Mouse (Mus musculus) right cerebral cortex, postnatal 25 days (tissue): ENCODE data around the gene Mamstr.
"Not testable (repeated sequence)": the region's sequence is repeated elsewhere in the genome, so short reads cannot be mapped to it uniquely, and the experiment has no call there.

Source experiments
- DNase-seq: peaks from one replicate; pipeline ENCODE4 v3.0.0; 2022

Mamstr gene

GRCm38 (mm10) chr7:45654424-45655047 lies 14.8 kb downstream of the Mamstr start:
- no peak for DNase-seq

GRCm38 (mm10) chr7:45660746-45661478 lies 21.1 kb downstream of the Mamstr start:
- DNase-seq = no peak

- not testable (repeated sequence) for DNase-seq
Observed at GRCm38 (mm10) chr7:45661702-45662101, 21.9 kb downstream of the Mamstr start.

GRCm38 (mm10) chr7:45665303-45666138 lies 25.7 kb downstream of the Mamstr start:
- DNase-seq = no peak

GRCm38 (mm10) chr7:45666161-45666560 lies 26.4 kb downstream of the Mamstr start, which contains the start of gene Fut2:
Gene Fut2 (minus strand): TSS chr7:45666394.
- no peak for DNase-seq

- DNase-seq = peak; percentile 31
Observed at GRCm38 (mm10) chr7:45667761-45668160, 28.0 kb downstream of the Mamstr start.

GRCm38 (mm10) chr7:45668921-45669320 lies 29.1 kb downstream of the Mamstr start:
- DNase-seq = no peak

GRCm38 (mm10) chr7:45677627-45678295 lies 38.0 kb downstream of the Mamstr start:
- DNase-seq = no peak

- no peak for DNase-seq
Observed at GRCm38 (mm10) chr7:45678513-45678912, 38.7 kb downstream of the Mamstr start.

GRCm38 (mm10) chr7:45679966-45680621 lies 40.3 kb downstream of the Mamstr start:
- no peak for DNase-seq

- no peak for DNase-seq
Observed at GRCm38 (mm10) chr7:45681046-45681736, 41.4 kb downstream of the Mamstr start.

- peak; percentile 84 for DNase-seq
Observed at GRCm38 (mm10) chr7:45682144-45683126, 42.7 kb downstream of the Mamstr start.

- no peak for DNase-seq
Observed at GRCm38 (mm10) chr7:45683396-45684050, 43.7 kb downstream of the Mamstr start, which contains the start of gene Ntn5. Gene Ntn5 (plus strand): TSS chr7:45684022.

- no peak for DNase-seq
Observed at GRCm38 (mm10) chr7:45685811-45686210, 46.0 kb downstream of the Mamstr start.

GRCm38 (mm10) chr7:45686841-45687240 lies 47.1 kb downstream of the Mamstr start:
- no peak for DNase-seq

- DNase-seq = no peak
Observed at GRCm38 (mm10) chr7:45689099-45689498, 49.3 kb downstream of the Mamstr start.

- DNase-seq = no peak
Observed at GRCm38 (mm10) chr7:45689800-45690199, 50.0 kb downstream of the Mamstr start.

GRCm38 (mm10) chr7:45692364-45692763 lies 52.6 kb downstream of the Mamstr start:
- no peak for DNase-seq

GRCm38 (mm10) chr7:45693921-45694591 lies 54.3 kb downstream of the Mamstr start, which contains the start of gene Sec1:
Gene Sec1 (minus strand): TSS chr7:45694402.
- DNase-seq = no peak
